Mouse (Mus musculus): Measurements from ENCODE around the gene Vav1.
A peak's percentile ranks its signal among the peaks of the same experiment; 100 is the strongest.

GRCm38 (mm10) chr17:57335673-57336303 is 56.9 kb downstream of the Vav1 start:
- TF ChIP-seq POLR2A (IDR thresholded peaks at IDR 0.05; ENCODE audit: borderline replicate concordance, extremely low read depth, low read depth, low read length), result no peak
- TF ChIP-seq CTCF (IDR thresholded peaks at IDR 0.05; ENCODE audit: insufficient read depth, low read length), result peak; percentile 99
